Comparison of ENCODE assay signal across 8 mouse cellular contexts in the genomic region with DNA sequence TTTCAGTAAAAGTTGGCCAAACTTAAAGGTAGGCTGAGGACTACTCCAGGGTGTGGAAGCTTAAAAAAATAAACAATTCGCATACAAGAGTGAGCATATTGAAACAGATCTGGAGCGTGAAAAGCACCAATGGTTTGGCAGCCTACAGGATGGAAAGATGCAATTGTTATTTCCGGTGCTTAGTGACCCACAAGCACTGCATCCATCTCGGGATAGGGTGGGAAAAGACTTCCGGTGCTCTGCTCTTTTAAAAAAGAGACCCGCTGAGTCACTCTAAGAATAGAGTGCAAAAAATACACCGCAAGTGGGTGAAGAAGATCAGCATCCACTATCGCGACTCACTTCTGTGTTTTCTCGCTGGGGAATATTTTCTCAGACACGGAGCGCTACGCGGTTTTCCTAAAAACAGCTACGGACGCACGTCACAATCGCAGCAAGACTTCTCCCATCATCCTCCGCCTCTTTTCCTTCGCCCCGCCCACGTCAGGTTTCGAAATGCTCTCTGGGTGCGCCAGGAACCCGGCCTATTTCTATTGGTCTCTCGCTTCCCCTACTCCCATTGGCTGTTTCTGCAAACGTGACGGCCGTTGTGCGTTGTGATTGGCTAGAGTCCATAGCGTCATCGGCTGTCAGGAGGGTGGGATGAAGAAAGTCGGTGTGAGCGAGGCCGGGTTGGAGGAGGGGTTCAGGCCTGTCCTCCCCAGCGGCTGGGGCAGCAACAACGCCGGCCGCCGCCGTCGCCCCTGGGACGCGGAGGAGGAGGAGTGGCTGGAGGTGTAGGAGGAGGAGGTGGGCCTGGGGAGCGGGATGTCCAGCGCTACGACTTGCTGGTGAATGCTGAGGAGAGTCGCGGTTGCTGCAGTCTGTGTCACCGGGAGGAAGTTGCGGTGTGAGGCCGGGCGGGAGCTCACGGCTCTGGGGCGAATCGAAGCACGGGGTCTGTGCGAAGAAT. TPM values are rescaled to one million over a fixed set of nuclear protein-coding genes. Genes with fewer than 3 reads are reported as not detected.
DNase-seq lines count a peak whose midpoint lies in the region; ATAC-seq lines count a peak whose summit lies in the region.

Gene Nrd1, plus strand, starts transcription at position 657 of the 952 bp plus-strand sequence.

- H3K36me3 ChIP-seq in forebrain, embryonic 14.5 days (ENCODE audit: control insufficient read depth, insufficient read depth, low read length): no peaks in the 10 kb centered on the region
- no peaks in the 10 kb centered on the region for H3K36me3 ChIP-seq in neural tube, embryonic 15.5 days

- H3K27me3 ChIP-seq in forebrain, embryonic 14.5 days (replicated peaks; ENCODE audit: control insufficient read depth, insufficient read depth, low read length): 0 out of 2 replicates have a peak, but pooled peaks cover 3% of the 10 kb centered on the region
- no peaks in the 10 kb centered on the region; the same call in 1 of the 2 replicates for H3K27me3 ChIP-seq in neural tube, embryonic 15.5 days (replicated peaks)

- WGBS in forebrain, embryonic 14.5 days: under 1% methylated on average over 58 of the region's 58 CpGs
- WGBS in neural tube, embryonic 15.5 days: under 1% methylated on average over 58 of the region's 58 CpGs

- ATAC-seq in forebrain, embryonic 14.5 days: peak; percentile 100
- ATAC-seq in neural tube, embryonic 15.5 days (ENCODE audit: low FRiP score): peak; percentile 100

- H3K4me3 ChIP-seq in forebrain, embryonic 14.5 days (ENCODE audit: low read depth, low read length): peak within 1 kb of the TSS; percentile 82
- peak within 1 kb of the TSS; percentile 84 for H3K4me3 ChIP-seq in neural tube, embryonic 15.5 days (replicated peaks)

- peak; percentile 100 for DNase-seq in ES-CJ7 (ENCODE audit: low read depth, low spot score)
- DNase-seq in cerebellum, adult 11 months: peak; percentile 98
- peak; percentile 99 for DNase-seq in forebrain, embryonic 14.5 days (ENCODE audit: low spot score)
- peak; percentile 96 to 98 for DNase-seq in heart, postnatal 14 days
- DNase-seq in layer of hippocampus, adult 11-12 months (ENCODE audit: low spot score): peak; percentile 99
- peak; percentile 100 for DNase-seq in lung, adult 18-20 months
- peak; percentile 99 for DNase-seq in testis, postnatal 14 days (ENCODE audit: low spot score)

- peaks cover 15% of the 10 kb centered on the region for H3K4me1 ChIP-seq in forebrain, embryonic 14.5 days (ENCODE audit: control insufficient read depth, insufficient read depth, low read length)
- H3K4me1 ChIP-seq in neural tube, embryonic 15.5 days: peaks cover 35% of the 10 kb centered on the region

- intact Hi-C loops in heart, postnatal 14 days (cut with DNase I): no loop called here

- no peaks in the 10 kb centered on the region for H3K9me3 ChIP-seq in forebrain, embryonic 14.5 days (replicated peaks; ENCODE audit: control insufficient read depth, low read length)
- H3K9me3 ChIP-seq in neural tube, embryonic 15.5 days (replicated peaks): no peaks in the 10 kb centered on the region

- peak within 1 kb of the TSS; percentile 91 for H3K9ac ChIP-seq in forebrain, embryonic 14.5 days (ENCODE audit: low read length)
- peak within 1 kb of the TSS; percentile 83 for H3K9ac ChIP-seq in neural tube, embryonic 15.5 days (replicated peaks)

- H3K4me2 ChIP-seq in forebrain, embryonic 14.5 days (ENCODE audit: low read length): peak within 1 kb of the TSS; percentile 80
- peak within 1 kb of the TSS; percentile 92 for H3K4me2 ChIP-seq in neural tube, embryonic 15.5 days

- peak within 1 kb of the TSS; percentile 89 for H3K27ac ChIP-seq in forebrain, embryonic 14.5 days (ENCODE audit: low read depth, low read length)
- peak within 1 kb of the TSS; percentile 91 for H3K27ac ChIP-seq in neural tube, embryonic 15.5 days (replicated peaks)

RNA-seq across cellular contexts. Expression of gene Nrd1, which starts in this region (rescaled TPM):
- polyA plus RNA-seq in forebrain, embryonic 14.5 days (2014; fragmentation: Nextera tagmentation; extraction: Ambion mirVana): 45.6 and 49.8 TPM in 2 replicates
- total RNA-seq in heart, postnatal 14 days (2021): 100 to 1,000 TPM in 1 of 2 experiments, 10 to 100 TPM in 1; 99.1 to 102 TPM
- polyA plus RNA-seq in neural tube, embryonic 15.5 days (2015; fragmentation: Nextera tagmentation; extraction: Ambion mirVana): 70.7 and 75.1 TPM in 2 replicates

Comparison
In these comparisons a context has a peak if more than half of its experiments do, and no peak if none do; other contexts are left out.
1. Peak in every context shown above with its lines: DNase-seq, ATAC-seq, H3K4me3 ChIP-seq and H3K27ac ChIP-seq.